Mouse (Mus musculus): ENCODE results near the gene E030025P04Rik. TPM values are rescaled to one million over a fixed set of nuclear protein-coding genes. Genes with fewer than 3 reads are reported as not detected.

The E030025P04Rik gene
- polyA plus RNA-seq, 1 experiment = not detected

DNA sequence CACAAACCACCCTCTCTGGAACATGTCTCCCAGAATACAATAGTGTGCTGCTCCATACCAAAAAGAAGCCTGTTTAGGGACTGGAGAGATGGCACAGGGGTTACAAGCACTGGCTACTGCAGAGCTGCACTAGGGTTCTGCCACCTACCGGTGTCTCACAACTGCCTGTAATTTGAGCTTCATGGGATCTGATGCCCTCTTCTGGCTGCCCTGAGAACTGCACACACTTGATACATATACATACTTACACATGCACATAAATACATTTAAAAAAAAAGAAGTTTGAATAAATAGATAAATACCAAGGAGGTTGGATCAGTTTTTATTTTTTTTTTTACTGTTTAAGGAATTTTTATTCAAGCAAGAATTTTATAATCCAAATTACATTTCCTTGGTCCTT lies 28.1 kb upstream of the E030025P04Rik start:
- Histone ChIP-seq H3K9me3 (ENCODE audit: control insufficient read depth, low read length) (peaks cover 58% of the 10 kb centered on the region), H3K27me3 (ENCODE audit: control insufficient read depth) (no peaks in the 10 kb centered on the region; the same call in 1 of the 2 replicates), H3K36me3 (ENCODE audit: control insufficient read depth) (no peaks in the 10 kb centered on the region), H3K4me3 (replicated peaks) (no peak overlapping the region), H3K4me1 (ENCODE audit: control insufficient read depth) (no peaks in the 10 kb centered on the region)
- TF ChIP-seq GATA1 (IDR thresholded peaks at IDR 0.05; ENCODE audit: low read length) (no peak), TAL1 (IDR thresholded peaks at IDR 0.05; ENCODE audit: low read length) (no peak)

DNA sequence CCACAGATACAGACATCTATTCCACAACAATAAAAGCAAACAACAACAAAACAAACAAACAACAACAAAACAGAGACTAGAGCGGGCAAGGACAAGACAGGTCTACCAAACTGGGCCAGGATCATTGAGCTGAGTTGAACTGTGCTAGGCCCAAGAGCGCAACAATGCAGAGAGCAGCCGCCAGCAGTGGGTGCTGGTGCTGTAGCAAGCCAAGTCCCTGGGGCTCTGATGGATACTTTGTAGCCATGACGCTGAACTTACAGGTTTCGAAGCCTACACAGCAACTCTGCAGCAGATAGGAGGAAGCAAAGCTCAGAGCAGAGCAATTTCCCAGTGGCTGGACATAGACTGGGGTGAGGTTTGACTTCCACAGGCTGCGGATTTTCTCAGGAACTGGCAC lies 26.6 kb upstream of the E030025P04Rik start:
- Histone ChIP-seq H3K27me3 (ENCODE audit: control insufficient read depth) (no peaks in the 10 kb centered on the region; the same call in 1 of the 2 replicates), H3K36me3 (ENCODE audit: control insufficient read depth) (no peaks in the 10 kb centered on the region), H3K4me3 (replicated peaks) (no peak overlapping the region), H3K4me1 (ENCODE audit: control insufficient read depth) (no peaks in the 10 kb centered on the region), H3K9me3 (ENCODE audit: control insufficient read depth, low read length) (peaks cover 65% of the 10 kb centered on the region)
- TF ChIP-seq TAL1 (IDR thresholded peaks at IDR 0.05; ENCODE audit: low read length) = no peak
- no peak for TF ChIP-seq GATA1 (IDR thresholded peaks at IDR 0.05; ENCODE audit: low read length)

GRCm38 (mm10) chr11:109157694-109158093 lies 13.5 kb upstream of the E030025P04Rik start:
- Histone ChIP-seq H3K9me3 (ENCODE audit: control insufficient read depth, low read length) (peaks cover 40% of the 10 kb centered on the region), H3K27me3 (ENCODE audit: control insufficient read depth) (no peaks in the 10 kb centered on the region), H3K4me3 (replicated peaks) (no peak overlapping the region), H3K36me3 (ENCODE audit: control insufficient read depth) (no peaks in the 10 kb centered on the region), H3K4me1 (ENCODE audit: control insufficient read depth) (no peaks in the 10 kb centered on the region)
- TF ChIP-seq GATA1 (IDR thresholded peaks at IDR 0.05; ENCODE audit: low read length) (no peak), TAL1 (IDR thresholded peaks at IDR 0.05; ENCODE audit: low read length) (no peak)

- TF ChIP-seq TAL1 (IDR thresholded peaks at IDR 0.05; ENCODE audit: low read length) (no peak), GATA1 (IDR thresholded peaks at IDR 0.05; ENCODE audit: low read length) (no peak)
- no peak overlapping the region for H3K4me3 ChIP-seq (replicated peaks)
- no peaks in the 10 kb centered on the region for H3K4me1 ChIP-seq (ENCODE audit: control insufficient read depth)
- no peaks in the 10 kb centered on the region for H3K36me3 ChIP-seq (ENCODE audit: control insufficient read depth)
- no peaks in the 10 kb centered on the region for H3K27me3 ChIP-seq (ENCODE audit: control insufficient read depth)
- peaks cover 3% of the 10 kb centered on the region for H3K9me3 ChIP-seq (ENCODE audit: control insufficient read depth, low read length)
Observed at GRCm38 (mm10) chr11:109144890-109145341, 747 bp upstream of the E030025P04Rik start.

DNA sequence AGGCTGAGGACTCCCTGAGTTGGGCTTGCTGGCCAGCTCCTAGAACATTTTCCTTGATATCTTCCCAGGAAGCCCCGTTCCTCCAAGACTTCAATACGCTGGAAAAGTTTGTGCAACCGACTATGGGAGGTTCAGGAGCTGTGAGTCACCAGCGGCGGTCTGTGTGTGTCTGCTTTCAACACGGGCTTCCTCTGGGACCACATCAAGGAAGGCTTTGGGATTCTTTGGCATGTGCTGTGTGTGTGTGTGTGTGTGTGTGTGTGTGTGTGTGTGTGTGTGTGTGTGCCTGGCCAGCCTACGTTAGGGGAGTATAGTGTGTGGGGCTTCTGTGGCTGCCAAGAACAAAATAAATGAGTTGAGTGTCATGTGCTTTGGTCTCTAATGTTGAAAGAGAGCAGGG lies 17.7 kb downstream of the E030025P04Rik start:
- TF ChIP-seq TAL1 (IDR thresholded peaks at IDR 0.05; ENCODE audit: low read length) (no peak), GATA1 (IDR thresholded peaks at IDR 0.05; ENCODE audit: low read length) (no peak)
- Histone ChIP-seq H3K4me1 (ENCODE audit: control insufficient read depth) (no peaks in the 10 kb centered on the region), H3K36me3 (ENCODE audit: control insufficient read depth) (no peaks in the 10 kb centered on the region), H3K4me3 (replicated peaks) (no peak overlapping the region), H3K27me3 (ENCODE audit: control insufficient read depth) (no peaks in the 10 kb centered on the region), H3K9me3 (ENCODE audit: control insufficient read depth, low read length) (no peaks in the 10 kb centered on the region)

- TF ChIP-seq TAL1 (IDR thresholded peaks at IDR 0.05; ENCODE audit: low read length) (no peak), GATA1 (IDR thresholded peaks at IDR 0.05; ENCODE audit: low read length) (no peak)
- Histone ChIP-seq H3K4me3 (replicated peaks) (no peak overlapping the region), H3K9me3 (ENCODE audit: control insufficient read depth, low read length) (no peaks in the 10 kb centered on the region), H3K27me3 (ENCODE audit: control insufficient read depth) (no peaks in the 10 kb centered on the region), H3K36me3 (ENCODE audit: control insufficient read depth) (no peaks in the 10 kb centered on the region), H3K4me1 (ENCODE audit: control insufficient read depth) (no peaks in the 10 kb centered on the region)
Observed at GRCm38 (mm10) chr11:109125451-109125850, 18.7 kb downstream of the E030025P04Rik start.

- TF ChIP-seq TAL1 (IDR thresholded peaks at IDR 0.05; ENCODE audit: low read length) = no peak
- no peak for TF ChIP-seq GATA1 (IDR thresholded peaks at IDR 0.05; ENCODE audit: low read length)
- H3K4me1 ChIP-seq (ENCODE audit: control insufficient read depth) = no peaks in the 10 kb centered on the region
- H3K27me3 ChIP-seq (ENCODE audit: control insufficient read depth) = no peaks in the 10 kb centered on the region
- no peaks in the 10 kb centered on the region for H3K36me3 ChIP-seq (ENCODE audit: control insufficient read depth)
- no peaks in the 10 kb centered on the region for H3K9me3 ChIP-seq (ENCODE audit: control insufficient read depth, low read length)
- no peak overlapping the region for H3K4me3 ChIP-seq (replicated peaks)
Observed at GRCm38 (mm10) chr11:109124284-109124683, 19.9 kb downstream of the E030025P04Rik start.

- Histone ChIP-seq H3K4me3 (replicated peaks) (no peak overlapping the region), H3K27me3 (ENCODE audit: control insufficient read depth) (no peaks in the 10 kb centered on the region), H3K4me1 (ENCODE audit: control insufficient read depth) (no peaks in the 10 kb centered on the region), H3K9me3 (ENCODE audit: control insufficient read depth, low read length) (peaks cover 5% of the 10 kb centered on the region), H3K36me3 (ENCODE audit: control insufficient read depth) (no peaks in the 10 kb centered on the region)
- TF ChIP-seq GATA1 (IDR thresholded peaks at IDR 0.05; ENCODE audit: low read length) (no peak), TAL1 (IDR thresholded peaks at IDR 0.05; ENCODE audit: low read length) (no peak)
Observed at GRCm38 (mm10) chr11:109109826-109110346, 34.3 kb downstream of the E030025P04Rik start.

DNA sequence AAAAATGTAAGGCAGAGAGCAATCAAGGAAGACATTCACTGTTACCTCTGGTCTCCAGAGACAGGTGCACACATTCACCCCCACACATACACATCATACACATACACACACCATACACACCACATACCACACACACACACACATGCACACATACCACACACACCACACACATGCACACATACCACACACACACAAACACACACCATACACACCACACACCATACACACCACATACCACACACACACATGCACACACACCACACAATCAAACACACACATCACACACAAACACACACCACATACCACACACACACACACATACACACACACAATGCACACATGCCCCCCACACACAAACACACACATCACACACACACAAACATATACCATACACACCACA lies 35.1 kb downstream of the E030025P04Rik start:
- H3K9me3 ChIP-seq (ENCODE audit: control insufficient read depth, low read length) = peaks cover 4% of the 10 kb centered on the region
- no peak overlapping the region for H3K4me3 ChIP-seq (replicated peaks)
- TF ChIP-seq TAL1 (IDR thresholded peaks at IDR 0.05; ENCODE audit: low read length) (no peak), GATA1 (IDR thresholded peaks at IDR 0.05; ENCODE audit: low read length) (no peak)

More for the DNA sequence above, 35.1 kb downstream of the E030025P04Rik start:
- no peaks in the 10 kb centered on the region for H3K4me1 ChIP-seq (ENCODE audit: control insufficient read depth)
- no peaks in the 10 kb centered on the region for H3K27me3 ChIP-seq (ENCODE audit: control insufficient read depth)
- no peaks in the 10 kb centered on the region for H3K36me3 ChIP-seq (ENCODE audit: control insufficient read depth)
